Mouse (Mus musculus): ENCODE results near the gene Sugct.

Gene Sugct

DNA sequence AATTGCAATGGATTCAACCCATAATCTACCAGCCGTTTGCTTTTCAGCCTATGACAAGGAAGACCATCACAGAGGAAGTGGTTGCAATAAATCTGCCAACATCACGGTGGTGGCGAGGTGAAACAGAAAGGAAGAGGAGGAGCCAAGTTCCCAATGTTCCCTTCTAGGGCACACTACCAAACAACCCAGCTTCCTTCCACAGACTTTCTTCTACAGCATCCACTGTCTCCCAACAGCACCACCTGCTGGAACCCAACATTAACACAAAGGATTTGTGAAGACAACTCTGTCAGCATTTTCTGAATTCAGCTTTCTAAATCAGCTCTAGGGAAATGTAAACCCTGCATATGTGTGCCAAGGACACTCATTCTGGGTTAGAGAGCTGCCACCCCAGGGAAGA lies 666.8 kb downstream of the Sugct start:
- DNase-seq: peak; percentile 72

DNA sequence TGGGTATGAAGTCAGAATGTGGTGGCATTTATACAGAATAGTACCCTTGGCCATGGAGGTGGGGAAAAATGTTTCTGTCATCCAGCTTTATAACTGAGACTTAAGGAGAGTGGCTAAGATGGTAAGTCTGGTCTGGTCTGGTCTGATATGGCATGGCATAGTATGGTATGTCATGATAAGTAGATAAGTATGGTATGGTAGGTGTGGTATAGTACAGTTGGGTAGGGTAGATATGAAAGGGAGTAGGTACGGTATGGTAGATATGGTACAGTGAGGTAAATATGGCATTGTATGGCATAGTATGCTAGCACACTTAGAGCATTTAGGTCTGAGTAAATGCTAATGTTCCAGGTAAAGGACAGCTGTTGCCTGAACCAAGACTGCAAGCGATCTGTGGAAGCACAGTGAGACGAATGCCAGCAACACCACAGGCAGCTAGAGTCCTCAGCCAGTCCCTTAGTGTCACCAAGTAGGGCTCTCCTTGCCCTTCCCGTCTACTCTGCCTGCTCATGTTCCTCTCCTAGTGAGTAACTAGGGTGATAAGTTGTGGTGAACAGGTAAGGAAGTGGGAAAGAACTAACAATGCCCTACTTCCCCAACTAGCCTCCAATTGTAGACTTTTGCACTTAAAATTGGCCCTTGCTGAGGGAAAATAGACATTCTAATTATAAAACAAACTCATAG lies 667.4 kb downstream of the Sugct start:
- no peak for DNase-seq

DNA sequence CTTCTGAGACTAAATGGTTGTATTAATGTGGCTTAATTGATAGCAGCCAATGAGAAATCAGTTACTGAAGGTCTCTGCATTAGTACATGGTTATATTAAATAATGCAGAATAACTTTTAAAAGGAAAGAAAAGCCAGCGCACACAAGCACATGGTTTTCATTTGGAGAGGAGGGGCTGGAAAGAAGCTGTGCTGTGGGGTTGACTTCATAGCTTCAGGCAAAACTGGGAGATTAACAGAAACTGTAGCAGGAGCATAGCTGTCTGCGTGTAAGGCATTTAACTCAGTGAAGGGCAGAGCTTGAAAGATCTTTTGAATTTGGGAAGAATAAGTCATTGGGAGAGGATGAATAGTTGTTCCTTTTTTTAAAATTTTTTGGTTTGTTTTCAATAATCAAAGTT lies 668.4 kb downstream of the Sugct start:
- no peak for DNase-seq

DNA sequence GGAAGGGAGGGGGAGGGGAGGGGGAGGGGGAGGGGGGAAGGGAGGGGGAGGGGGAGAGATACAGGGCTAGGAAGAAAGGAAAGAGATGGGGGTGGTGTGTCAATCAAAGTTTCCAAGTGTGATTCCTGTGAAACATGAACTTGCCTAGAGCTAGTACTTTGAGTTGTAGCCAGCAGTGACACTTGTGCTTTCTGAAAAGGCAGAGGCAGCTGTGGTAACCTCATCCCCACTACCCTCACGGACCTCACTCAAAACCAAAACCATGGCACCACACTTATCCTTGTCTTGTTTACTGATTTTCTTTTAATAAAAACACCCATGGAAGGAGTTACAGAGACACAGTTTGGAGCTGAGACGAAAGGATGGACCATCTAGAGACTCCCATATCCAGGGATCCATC lies 698.9 kb downstream of the Sugct start:
- no peak for DNase-seq

DNA sequence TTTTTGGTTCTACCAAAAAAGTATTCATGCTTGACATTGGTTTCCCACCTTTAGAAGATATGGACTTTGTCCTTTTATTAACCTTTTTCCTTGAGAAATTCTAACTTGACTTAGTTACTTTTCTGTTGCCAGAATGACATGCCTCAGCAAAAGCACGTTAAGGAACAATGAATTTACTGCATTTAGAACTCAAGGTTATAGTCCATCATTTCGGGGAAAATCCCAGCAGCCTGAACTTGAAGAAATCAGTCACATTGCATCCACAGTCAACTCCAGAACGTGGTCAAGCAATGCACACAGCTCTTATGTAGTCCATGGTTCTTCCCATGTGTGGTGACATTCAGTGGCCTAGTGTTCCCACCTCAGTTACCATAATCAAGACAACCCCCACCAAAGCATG lies 700.0 kb downstream of the Sugct start:
- no peak for DNase-seq

DNA sequence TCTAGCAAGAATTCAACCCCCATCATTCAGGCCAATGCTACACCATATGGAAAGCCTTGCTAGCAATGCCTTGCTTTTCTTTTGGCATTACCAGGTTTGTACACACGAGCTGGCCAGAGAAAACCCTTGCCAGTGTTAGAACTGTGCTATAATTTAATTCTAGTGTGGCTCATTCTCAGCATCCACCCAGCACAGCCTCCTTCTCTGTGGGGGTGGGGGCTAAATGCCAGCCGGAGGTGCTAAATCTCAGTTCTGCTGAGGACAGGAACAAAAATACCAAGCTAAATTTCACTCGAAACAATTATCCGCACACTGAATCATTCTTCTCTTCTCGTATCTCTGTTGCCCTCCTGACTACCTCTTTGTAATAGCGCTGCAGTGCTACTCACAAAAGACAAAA lies 717.6 kb downstream of the Sugct start:
- no peak for DNase-seq

DNA sequence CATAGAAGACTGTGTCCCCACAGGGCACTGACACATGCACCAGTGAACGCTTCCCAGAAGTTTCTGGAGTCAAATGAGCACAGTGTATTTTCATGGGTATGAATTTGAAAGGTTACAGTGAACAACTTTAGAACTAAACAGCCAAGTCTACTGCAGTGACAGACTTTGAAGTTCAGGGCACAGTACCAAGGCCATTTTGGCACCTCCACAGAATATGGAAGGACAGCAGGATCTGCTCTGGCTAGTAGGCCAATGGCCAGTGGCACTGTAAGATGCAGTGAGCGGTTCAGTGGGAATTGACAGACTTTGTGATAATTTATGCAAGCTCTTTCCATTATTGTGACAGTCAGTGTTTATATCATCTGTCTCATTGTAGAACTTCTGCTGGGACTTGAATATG lies 724.1 kb downstream of the Sugct start:
- no peak for DNase-seq

DNA sequence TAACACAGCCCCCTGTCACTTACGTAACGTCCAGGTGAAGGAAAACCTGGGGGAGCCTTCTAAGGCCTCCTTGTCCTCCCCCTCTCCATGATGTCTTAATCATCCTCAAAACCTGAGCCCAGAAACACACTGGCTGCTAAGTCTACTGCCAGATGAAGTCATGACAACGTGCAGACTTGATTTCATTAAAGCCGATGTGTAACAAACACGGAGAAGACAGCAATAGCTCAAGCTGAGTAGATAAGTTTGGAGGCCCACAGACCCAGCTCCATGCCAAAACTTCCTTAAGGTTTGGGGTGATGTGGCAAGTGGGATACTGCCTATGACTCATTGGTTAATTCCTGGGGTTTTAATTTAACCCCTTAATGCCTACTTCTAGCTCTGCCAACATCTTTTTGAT lies 726.4 kb downstream of the Sugct start:
- no peak for DNase-seq

DNA sequence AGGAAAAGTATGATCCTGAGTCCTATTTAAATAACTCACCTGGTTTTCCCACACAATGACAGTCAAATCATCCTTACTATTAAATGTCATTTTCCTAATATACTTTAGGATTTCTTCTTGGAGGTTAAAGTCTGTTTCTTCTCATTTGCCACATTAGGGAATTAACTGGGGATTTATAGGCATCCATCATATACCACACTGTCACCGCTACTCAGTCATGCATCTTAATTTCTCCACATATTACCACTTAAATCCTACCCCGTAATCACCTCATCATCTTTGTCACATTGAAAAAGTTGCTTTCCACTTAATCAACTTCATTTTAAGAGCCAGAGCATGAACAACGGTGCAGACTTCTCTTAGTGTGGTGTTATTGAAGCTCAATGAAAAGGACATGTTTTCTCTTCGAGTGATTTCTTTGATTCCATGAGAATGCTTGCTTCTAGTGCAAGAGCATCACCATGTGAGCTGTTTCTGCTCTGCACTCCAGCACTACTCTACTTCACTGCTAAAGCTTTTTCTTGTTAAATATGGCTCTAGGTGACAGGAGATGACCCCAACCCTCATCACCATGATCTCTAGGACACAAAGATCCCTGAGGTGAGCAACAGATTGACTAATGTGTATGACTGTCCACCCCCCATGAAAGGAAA lies 730.4 kb downstream of the Sugct start:
- no peak for DNase-seq

DNA sequence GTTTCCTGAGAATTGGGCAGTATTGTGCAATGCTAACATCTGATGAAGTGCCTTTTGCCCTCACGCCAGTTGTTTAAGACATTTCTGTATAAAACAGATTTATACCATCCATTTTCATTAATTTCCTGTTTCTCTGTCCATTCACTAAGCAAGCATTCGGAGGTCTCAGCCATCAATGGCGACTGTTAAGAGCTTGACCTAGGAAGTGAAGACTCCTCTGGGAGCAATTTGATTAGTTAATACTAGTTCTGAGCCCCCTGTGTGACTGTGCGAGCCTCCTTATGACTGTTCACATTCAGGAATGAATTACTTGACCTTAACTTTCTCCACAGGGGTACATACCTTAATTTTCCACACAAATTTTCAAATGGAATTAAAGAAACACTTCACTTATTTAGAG lies 743.3 kb downstream of the Sugct start:
- no peak for DNase-seq

DNA sequence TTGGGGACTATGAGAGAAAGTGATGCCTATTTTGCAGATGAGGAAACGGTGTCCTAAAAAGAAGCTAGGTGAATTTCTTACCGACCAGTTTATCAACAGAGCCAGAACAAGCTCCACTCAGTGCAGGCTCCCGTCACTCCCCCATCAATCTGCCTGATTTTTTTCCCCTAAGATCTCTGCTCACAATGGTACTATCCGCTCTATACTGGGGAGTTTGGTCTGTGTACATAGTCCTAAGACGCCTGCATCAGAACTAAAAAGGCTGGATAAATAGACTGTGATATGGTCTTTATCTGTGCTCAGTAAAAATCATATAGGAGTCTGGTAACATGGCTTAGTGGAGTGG lies 755.9 kb downstream of the Sugct start:
- DNase-seq: no peak

DNA sequence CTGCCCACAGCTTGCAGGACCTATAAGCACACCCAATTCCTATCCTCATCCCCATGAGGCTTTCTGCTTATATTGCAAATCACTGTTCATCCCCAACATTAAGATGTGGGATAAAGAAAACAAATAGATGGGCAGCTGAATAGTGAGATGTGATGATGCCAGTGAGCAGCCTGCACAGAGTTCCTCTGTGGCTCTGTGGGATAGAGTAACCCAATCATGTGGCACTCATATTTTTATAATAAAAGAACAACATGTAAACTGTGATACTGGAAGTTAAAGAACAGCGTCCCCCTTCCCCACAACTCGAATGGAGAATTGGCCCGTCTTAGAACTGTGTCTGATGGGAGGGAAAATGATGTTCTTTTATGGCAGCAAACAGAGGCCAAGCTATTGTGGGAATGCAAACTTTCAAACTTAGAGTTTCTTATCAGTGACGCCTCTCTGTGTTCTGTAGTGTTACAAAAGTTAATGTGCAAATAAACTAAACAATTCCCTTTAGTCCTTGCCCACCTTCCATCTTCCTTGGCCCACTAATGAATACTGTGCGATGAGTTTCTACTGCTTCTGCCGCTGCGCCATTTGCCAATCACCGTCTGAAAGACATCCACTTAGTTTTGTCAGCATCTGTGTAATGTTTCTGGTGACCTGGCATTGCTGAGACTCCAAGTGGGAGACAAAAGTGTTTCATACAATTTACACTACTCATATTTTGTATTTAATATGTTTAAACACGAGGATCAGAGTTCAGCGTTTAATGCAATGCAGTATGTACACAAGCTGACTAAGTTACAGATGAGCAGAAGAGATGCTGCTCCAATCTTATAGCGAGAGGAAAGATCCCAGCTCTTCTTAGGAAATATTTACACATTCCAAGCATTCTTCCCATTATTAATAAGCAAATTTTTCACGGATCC lies 756.5 kb downstream of the Sugct start:
- DNase-seq: no peak

DNA sequence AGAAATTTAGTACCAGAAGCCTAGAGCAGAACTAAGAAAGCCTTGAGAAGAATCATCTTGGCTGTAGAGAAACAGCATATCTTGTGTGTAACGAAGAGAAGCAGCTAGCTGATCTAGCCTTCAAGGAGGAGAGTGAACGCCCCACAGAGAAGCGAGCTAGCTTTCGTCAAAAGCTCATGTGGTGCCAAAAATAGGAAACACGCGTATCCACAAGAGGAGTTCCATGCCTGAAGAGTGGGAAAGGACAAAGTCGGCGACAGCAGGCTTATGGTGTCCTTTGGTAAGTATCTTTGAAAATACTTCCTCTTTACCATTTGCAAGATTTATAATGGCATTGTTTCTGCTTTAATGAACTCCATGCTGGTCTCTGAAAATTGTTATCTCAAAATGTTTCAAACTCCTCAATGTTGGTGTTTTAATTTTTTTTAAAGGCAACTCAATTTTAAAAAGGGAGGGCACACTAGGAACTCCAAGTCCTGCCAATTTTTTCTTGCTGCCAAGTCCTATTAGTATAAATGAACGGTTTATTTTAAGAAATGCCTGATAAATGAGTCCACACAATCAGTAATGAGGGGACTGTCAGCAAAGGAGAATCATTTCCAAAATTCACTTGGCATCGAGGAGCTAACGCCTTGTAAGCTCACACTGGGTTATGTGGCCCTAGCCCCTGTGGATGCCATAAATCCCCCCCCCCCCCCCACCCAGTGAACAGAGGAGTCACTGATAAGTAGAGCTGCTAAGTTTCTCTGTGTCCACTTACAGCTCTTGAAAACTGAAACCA lies 757.7 kb downstream of the Sugct start:
- DNase-seq: no peak

DNA sequence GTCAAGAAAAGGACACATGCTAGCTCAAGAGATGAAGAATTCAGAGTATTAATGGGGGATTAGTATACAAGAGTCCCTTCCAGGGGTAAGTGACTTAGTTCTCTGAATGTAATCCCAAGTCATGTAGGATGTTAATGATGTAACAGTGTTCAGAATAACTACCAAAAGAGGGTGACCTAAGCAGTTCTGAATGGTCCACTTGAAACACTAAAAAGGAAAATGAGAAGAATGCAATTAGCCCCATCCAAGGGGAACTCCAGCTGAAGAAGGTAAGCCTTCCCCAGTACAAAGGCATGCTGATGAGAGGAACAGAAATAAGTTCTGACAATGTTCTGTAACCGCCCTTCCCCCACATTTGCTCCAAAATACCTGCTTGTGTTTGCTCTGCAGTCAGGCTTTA lies 760.3 kb downstream of the Sugct start:
- DNase-seq: no peak

DNA sequence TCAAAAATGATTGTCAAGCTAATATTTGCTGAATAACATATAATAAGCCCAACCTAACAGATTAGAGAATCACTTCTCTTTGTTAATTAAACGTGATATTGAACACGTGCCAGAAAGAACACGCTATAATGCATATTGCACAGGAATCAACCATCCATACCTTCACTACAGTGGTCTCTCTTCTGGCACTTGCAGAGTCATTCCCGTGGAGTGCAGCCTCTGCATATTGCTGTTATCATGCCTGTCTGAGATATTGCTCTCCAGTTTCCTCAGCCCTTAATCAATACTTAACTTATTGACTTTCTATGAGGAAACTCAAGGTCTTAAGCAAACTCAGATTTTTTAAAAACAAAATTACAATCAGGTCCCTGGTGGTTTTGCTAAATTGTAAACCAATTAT lies 761.8 kb downstream of the Sugct start:
- DNase-seq: no peak

DNA sequence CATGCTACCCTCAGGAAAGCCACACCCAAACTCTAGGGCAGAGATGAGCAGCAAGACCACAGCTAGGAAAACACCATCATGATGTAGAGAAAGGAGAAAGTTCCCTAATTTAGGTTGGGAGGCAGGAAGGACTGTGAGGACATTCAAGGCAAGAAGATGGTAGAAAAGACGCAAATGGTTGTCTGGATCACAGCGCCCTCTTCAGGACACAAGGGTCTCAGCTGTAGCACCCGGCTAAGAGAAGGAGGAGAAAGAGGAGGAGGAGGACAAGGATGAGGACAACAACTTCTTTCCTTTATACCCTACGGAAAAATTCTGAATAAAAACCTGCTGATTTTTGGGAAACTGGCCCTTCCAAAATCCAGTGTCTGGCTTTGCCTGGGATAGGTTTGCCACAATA lies 774.0 kb downstream of the Sugct start:
- no peak for DNase-seq

DNA sequence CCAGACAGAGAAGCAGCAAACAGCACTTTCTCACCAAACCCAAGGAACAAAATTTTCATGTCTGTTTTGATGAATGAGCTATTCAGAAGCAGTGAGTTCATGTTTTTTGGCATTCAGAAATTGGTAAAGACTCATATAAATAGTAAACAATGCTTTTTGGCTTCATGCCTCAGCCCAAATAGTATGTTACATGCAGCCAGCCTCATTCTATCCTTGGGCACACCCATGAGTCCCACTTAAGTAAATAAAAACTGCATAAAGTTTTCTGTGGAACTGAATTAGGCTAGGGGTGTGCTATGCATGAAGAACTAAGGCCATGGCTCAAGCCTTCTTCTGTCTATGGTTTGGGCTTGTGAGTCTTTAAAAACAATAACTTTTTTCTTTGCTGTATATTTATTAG lies 779.7 kb downstream of the Sugct start:
- DNase-seq: no peak

DNA sequence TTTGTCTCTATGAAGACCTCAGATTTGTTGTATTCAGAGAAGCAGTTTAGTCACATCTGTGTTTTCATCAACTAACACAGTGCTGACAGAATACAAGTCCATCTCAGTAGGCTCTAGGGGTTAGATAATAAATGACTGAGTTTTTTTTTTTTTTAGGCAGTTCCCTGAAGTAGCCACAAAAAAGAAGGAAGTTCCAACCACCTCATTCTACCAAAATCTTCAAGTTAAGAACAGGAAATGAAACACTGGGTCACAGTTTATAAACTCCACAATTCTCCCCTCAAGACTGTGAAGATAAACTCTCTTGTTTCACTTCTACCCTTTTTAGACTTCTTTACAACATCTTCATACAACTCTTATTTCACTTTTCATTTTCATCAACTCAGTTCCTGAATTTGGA lies 783.1 kb downstream of the Sugct start:
- no peak for DNase-seq

DNA sequence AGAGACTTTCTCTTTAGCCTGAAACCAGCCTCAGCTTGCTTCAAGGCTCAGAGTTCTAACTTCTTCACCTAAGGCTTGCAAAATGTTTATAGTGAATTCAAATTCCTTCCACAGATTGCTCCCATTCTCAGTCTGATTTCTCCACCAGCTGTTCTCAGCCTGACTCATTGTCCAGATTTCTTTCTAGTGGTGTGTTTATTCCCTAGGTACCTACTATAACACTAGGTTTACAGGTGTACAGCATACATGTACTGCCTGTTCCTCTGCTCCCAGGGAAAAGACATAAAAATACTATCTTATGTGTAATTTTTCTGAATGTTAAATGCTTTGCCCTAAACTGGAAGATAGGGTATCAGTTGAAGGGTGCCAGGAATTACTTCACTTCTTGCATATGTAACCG lies 788.4 kb downstream of the Sugct start:
- DNase-seq: no peak

DNA sequence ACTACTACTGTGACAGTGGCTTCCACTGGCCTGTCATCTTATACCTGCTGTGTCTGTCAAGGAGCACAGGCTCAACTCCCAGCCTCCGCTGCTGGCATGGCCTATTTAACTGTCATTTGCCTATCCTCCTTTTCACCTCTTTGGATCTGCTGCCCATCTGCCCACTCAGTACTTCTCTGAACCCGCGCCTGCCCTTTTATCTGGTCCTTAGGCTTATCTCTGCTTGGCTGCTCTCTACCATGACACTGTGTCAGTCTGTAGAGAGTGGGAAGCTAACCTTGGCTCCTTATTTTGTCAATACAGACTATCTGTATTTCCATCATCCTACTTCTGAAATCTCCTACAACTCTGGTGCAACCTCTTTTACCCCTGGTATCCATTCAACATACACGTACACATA lies 793.9 kb downstream of the Sugct start:
- no peak for DNase-seq

DNA sequence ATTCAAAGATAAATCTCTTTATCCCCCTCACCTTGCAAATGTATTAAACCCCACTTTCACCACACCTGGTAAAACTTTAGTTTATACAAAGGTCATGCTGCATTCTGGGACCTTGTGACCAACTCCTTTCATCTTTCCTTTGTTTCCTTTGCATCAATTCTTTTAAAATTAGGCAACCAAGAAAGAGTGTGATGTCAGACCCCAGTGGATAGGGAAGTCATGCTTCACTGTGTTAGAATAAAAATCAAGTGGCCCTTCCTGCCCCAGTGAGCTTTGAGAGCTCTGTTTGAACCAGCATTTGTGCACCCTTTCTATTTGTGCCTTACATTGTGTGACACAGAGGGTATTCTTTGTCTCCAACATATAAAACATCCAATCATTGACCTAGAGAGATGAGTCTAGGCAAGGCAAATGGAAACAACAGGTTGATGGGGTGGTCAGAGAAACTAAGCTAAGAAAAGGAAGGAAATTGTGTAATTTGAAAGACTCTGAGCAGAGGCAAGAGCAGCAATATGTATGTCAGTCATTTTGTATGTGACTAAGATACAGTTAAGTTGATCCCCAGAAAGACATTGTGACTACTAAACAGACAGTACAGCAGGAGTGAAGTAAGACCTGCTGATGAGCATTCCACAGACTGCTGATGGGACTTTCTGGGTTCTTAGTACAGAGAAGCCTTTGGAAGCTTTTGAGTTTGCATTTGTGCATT lies 797.1 kb downstream of the Sugct start:
- no peak for DNase-seq

DNA sequence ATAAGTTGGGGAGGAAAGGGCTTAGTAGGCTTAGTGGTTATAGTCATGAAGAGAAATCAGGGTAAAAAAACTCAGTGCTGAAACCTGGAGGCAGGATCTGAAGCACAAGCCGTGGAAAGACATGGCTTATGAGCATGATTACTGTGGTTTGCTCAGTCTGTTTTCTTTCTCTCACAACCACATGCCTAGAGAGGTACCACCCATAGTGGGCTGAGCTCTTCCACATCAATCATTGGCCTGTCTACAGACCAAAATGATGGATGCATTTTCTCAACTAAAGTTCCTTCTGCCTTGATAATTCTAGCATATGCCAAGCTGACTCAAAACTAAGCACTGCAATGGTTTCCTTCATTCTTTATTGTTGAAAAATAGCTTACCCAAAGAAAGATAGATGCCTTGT lies 817.3 kb downstream of the Sugct start:
- no peak for DNase-seq

DNA sequence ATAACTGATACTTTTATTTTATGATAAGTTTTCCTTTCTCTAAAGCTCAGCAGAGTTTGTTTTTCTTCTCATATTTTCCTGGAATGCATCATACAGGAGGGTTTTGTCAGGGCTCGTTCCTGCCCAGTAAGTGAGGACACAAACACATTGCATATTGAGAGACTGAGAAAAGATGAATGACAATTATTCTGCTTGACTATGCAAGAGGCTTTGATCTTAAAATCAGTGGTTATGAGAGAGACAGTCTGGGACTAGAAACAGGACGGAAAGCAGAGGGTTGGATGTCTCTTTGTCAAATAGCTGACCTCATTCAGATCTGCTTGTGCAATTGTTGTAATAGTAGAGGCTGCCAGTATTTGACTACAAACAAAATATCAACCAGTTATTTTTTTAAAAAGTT lies 835.4 kb downstream of the Sugct start:
- DNase-seq: no peak
